Mouse (Mus musculus): ENCODE results near the gene Dgat2. TPM values are rescaled to one million over a fixed set of nuclear protein-coding genes. Genes with fewer than 3 reads are reported as not detected.
A peak's percentile ranks its signal among the peaks of the same experiment; 100 is the strongest.

Dgat2 gene
- total RNA-seq, 2 experiments from 2014 or later: 32.9 to 69.4 TPM

GRCm38 (mm10) chr7:99214621-99215185 is 32.2 kb upstream of the Dgat2 start:
- no peak for DNase-seq
- TF ChIP-seq CTCF (IDR thresholded peaks at IDR 0.05): no peak
- no peak overlapping the region for H3K4me3 ChIP-seq
- intact Hi-C loops (cut with DNase I): no loop called here
- H3K27ac ChIP-seq: peak overlapping the region; percentile 80

DNA sequence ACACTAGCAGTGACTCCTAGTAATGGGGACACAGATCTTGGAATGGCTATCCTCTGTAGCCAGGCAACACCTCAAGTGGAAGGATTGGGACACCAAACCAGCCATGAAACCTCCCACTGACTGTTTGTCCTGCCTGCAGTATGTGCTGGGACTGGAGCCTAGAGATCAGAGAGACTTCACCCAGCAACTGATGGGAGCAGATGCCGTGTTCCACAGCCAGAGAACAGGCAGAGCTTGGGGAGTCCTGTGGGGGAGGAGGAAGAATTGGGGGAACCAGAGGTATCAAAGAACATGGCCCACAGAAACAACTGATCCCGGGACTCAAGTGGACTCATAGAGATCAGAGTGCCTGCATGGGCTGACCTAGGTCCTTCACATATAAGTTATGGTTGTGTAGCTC is 31.2 kb upstream of the Dgat2 start:
- intact Hi-C loops (cut with DNase I): no loop called here
- TF ChIP-seq CTCF (IDR thresholded peaks at IDR 0.05): no peak
- Histone ChIP-seq H3K27ac (peak overlapping the region; percentile 80; the same call in 1 of the 2 replicates), H3K4me3 (no peak overlapping the region)
- no peak for DNase-seq

DNA sequence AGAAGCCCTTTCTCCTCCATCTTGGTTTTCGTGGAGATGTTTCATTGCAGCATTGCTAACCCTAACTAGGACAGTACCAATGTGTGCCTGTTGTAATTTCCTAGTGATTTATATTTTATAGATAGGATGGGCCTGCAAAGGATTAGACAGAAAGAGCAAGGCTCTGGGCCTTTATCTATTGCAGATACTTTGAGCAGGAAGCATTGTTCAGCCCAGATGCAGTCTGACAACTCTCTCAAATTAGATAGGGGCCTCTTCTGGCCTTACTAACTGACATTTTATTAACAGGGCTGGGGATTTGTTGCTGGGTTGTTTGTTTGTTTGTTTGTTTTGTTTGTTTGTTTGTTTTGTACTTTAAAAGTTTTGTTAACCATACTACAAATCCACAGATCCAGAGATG is 30.5 kb upstream of the Dgat2 start:
- intact Hi-C loops (cut with DNase I): no loop called here
- DNase-seq: no peak
- Histone ChIP-seq H3K27ac (no peak overlapping the region), H3K4me3 (no peak overlapping the region)
- TF ChIP-seq CTCF (IDR thresholded peaks at IDR 0.05): no peak

DNA sequence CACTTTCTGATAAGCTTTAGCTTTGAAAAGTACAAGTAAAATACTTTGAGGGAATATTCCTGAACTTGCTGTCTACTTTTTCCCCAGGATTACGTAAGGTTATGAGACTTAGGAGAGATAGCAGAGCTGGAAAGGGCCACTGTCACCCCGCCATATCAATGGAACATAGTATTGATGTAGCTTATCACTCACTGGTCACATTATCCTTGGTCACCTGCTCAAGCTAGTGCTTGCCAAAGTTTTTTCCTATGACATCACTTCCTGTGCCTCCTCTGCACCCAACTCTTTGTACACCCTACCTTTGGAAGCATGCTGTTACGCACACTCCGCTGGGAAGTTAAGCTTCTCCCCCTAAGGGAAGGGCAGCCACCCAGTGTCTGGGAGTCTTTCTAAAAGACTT is 26.2 kb upstream of the Dgat2 start:
- no peak overlapping the region for H3K27ac ChIP-seq
- DNase-seq: no peak
- intact Hi-C loops (cut with DNase I): no loop called here
- no peak overlapping the region for H3K4me3 ChIP-seq
- TF ChIP-seq CTCF (IDR thresholded peaks at IDR 0.05): no peak

DNA sequence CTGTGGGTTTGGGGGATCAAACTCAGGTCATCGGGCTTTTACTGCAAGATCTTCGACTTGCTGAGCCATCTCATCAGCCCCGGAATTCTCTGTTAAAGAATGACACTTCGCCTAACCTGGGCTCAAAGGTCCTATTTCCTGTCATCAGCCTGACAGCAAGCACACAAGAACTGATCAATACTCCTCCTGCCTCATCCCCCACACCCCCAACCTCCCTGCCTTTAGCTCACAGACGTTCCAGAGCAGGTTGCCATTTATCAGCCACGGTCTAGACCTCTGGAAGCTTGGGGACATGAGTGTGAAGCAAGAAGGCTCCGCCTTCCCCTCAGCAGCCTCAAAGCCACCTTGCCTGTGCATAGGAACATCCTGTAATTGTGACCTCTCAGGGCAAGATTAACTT is 23.8 kb upstream of the Dgat2 start:
- intact Hi-C loops (cut with DNase I): no loop called here
- TF ChIP-seq CTCF (IDR thresholded peaks at IDR 0.05): no peak
- H3K27ac ChIP-seq: no peak overlapping the region
- no peak overlapping the region for H3K4me3 ChIP-seq
- DNase-seq: no peak

GRCm38 (mm10) chr7:99202163-99202562 is 19.6 kb upstream of the Dgat2 start:
- Histone ChIP-seq H3K27ac (peak overlapping the region; percentile 84), H3K4me3 (peak overlapping the region; percentile 41)
- intact Hi-C loops (cut with DNase I): no loop called here
- peak; percentile 20; the same call in 1 of the 2 replicates for TF ChIP-seq CTCF (IDR thresholded peaks at IDR 0.05)
- DNase-seq: peak; percentile 55

- DNase-seq: no peak
- TF ChIP-seq CTCF (IDR thresholded peaks at IDR 0.05): no peak
- intact Hi-C loops (cut with DNase I): no loop called here
- Histone ChIP-seq H3K27ac (peak overlapping the region; percentile 46; the same call in 1 of the 2 replicates), H3K4me3 (no peak overlapping the region)
Observed at GRCm38 (mm10) chr7:99200290-99200689, 17.8 kb upstream of the Dgat2 start.

GRCm38 (mm10) chr7:99199451-99200175 is 17.1 kb upstream of the Dgat2 start:
- intact Hi-C loops (cut with DNase I): no loop called here
- no peak for DNase-seq
- Histone ChIP-seq H3K4me3 (no peak overlapping the region), H3K27ac (peak overlapping the region; percentile 38)
- TF ChIP-seq CTCF (IDR thresholded peaks at IDR 0.05): no peak

GRCm38 (mm10) chr7:99198811-99199210 is 16.3 kb upstream of the Dgat2 start:
- H3K4me3 ChIP-seq: no peak overlapping the region
- DNase-seq: peak; percentile 46
- TF ChIP-seq CTCF (IDR thresholded peaks at IDR 0.05): no peak
- peak overlapping the region; percentile 38 for H3K27ac ChIP-seq
- intact Hi-C loops (cut with DNase I): no loop called here

GRCm38 (mm10) chr7:99194511-99194910 is 12.0 kb upstream of the Dgat2 start:
- Histone ChIP-seq H3K4me3 (no peak overlapping the region), H3K27ac (no peak overlapping the region)
- no peak for TF ChIP-seq CTCF (IDR thresholded peaks at IDR 0.05)
- DNase-seq: no peak
- intact Hi-C loops (cut with DNase I): no loop called here

DNA sequence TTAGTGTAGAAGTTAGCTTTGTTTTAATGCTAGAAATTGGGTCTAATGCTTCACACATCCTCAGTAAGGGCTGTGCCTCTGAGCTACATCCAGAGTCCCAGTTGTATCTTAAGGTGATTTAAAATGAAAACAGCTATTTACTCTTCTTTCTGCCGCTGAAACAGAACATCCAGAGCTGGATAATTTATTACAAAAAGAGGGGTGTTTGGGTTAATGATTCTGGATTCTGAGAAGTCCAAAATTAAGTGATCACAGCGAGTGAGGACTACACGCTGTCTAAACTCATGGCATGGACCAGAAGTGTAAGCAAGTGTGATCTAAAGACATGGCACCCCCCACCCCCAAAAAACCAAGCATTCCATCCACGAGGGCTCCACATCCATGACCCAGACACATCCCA is 11.4 kb upstream of the Dgat2 start:
- no peak for DNase-seq
- intact Hi-C loops (cut with DNase I): no loop called here

DNA sequence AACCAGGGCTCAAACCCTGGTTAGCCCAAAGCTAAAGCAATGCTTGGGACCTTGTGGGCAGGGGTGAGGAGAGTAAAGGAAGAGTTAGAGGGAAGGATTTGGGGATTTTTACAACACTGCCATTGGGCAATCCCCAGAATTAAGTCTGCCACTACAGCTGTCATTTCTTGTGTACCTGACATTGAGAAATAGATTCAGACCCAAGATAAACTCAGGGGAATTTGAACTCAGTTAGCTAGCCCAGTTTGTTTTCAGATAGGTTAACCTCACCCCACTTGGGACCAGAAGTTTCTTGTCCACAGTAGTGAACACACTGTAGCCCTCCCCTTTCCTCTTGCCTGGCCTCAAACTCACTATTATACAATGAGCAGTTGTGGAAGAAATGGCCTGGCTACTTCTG is 8.9 kb upstream of the Dgat2 start:
- Histone ChIP-seq H3K27ac (no peak overlapping the region), H3K4me3 (no peak overlapping the region)
- intact Hi-C loops (cut with DNase I): no loop called here
- DNase-seq: no peak
- TF ChIP-seq CTCF (IDR thresholded peaks at IDR 0.05): no peak

More for the DNA sequence above, 11.4 kb upstream of the Dgat2 start:
- TF ChIP-seq CTCF (IDR thresholded peaks at IDR 0.05): no peak
- Histone ChIP-seq H3K27ac (no peak overlapping the region), H3K4me3 (no peak overlapping the region)

- Histone ChIP-seq H3K27ac (no peak overlapping the region), H3K4me3 (no peak overlapping the region)
- DNase-seq: no peak
- no peak for TF ChIP-seq CTCF (IDR thresholded peaks at IDR 0.05)
- intact Hi-C loops (cut with DNase I): no loop called here
Observed at GRCm38 (mm10) chr7:99189885-99190284, 7.4 kb upstream of the Dgat2 start.

GRCm38 (mm10) chr7:99188630-99189029 is 6.1 kb upstream of the Dgat2 start:
- no peak for DNase-seq
- no peak overlapping the region for H3K4me3 ChIP-seq
- H3K27ac ChIP-seq: no peak overlapping the region
- TF ChIP-seq CTCF (IDR thresholded peaks at IDR 0.05): no peak
- intact Hi-C loops (cut with DNase I): no loop called here

All from gastrocnemius, adult 2 months (tissue).